ENCODE assay signal across 9 mouse cellular contexts in the genomic region with DNA sequence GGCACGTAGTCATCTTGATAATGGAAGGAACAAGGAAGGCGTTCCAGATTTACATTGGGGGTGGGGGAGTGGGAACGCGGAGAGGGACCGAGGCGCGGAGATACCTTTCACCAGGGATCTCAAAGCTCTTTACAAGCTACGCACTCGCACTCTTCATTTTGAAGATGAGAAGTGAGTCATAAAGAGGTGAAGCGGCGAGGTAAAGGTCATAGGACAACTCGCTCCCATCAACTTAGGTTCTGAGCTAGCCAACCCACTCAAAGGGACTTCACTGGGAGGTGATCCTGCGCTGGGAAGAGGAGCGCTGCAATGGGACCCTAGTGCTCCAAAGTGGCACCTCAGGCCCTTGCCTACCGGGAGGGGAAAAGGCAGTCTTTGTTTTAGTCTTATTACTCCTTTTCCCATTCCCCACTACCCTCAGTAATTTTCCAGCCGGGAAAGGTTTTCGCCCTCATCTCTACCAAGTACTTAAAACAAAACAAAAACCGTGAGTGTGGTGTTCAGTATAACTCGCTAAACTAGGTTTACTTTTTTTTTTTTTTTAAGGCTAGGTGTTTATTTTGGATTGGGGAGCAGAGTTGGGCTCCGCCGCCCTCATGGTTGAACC. TPM values are rescaled to one million over a fixed set of nuclear protein-coding genes. Genes with fewer than 3 reads are reported as not detected.
DNase-seq lines count a peak whose midpoint lies in the region; ATAC-seq and TF ChIP-seq lines count a peak whose summit lies in the region.
"Had no signal": no experiment of that assay in that cellular context is flagged by ENCODE, and none has a peak within 500 bp of the region (broad histone marks: within the 10 kb centered on the region; RNA-seq: fewer than 3 reads in every experiment).

No protein-coding gene starts in this region.

- TF ChIP-seq CTCF in E14TG2a.4 (conservative IDR thresholded peaks at IDR 0.05; ENCODE audit: low read length), result no peak

- peak overlapping the region; percentile 96 for H3K27ac ChIP-seq in heart, embryonic 10.5 days
- H3K27ac ChIP-seq in forebrain, embryonic 14.5 days (ENCODE audit: low read depth, low read length), result peak overlapping the region; percentile 84
- H3K27ac ChIP-seq in limb, embryonic 15.5 days, result peak overlapping the region; percentile 98
- peak overlapping the region; percentile 98 for H3K27ac ChIP-seq in stomach, embryonic 16.5 days (ENCODE audit: low read length)

- H3K27me3 ChIP-seq in heart, embryonic 10.5 days (ENCODE audit: insufficient read depth, poor library complexity, severe bottlenecking), result peaks cover 34% of the 10 kb centered on the region
- 0 out of 2 replicates have a peak, but pooled peaks cover 6% of the 10 kb centered on the region for H3K27me3 ChIP-seq in E14TG2a.4 (ENCODE audit: insufficient read depth, low read length)
- peaks cover 17% of the 10 kb centered on the region for H3K27me3 ChIP-seq in forebrain, embryonic 14.5 days (replicated peaks; ENCODE audit: control insufficient read depth, insufficient read depth, low read length)
- no peaks in the 10 kb centered on the region for H3K27me3 ChIP-seq in limb, embryonic 15.5 days
- no peaks in the 10 kb centered on the region for H3K27me3 ChIP-seq in stomach, embryonic 16.5 days (ENCODE audit: control insufficient read depth, insufficient read depth, low read length)

- peaks cover 27% of the 10 kb centered on the region for H3K4me1 ChIP-seq in heart, embryonic 10.5 days
- H3K4me1 ChIP-seq in E14TG2a.4 (replicated peaks; ENCODE audit: low read depth, low read length), result peaks cover 39% of the 10 kb centered on the region
- H3K4me1 ChIP-seq in forebrain, embryonic 14.5 days (ENCODE audit: control insufficient read depth, insufficient read depth, low read length), result peaks cover 14% of the 10 kb centered on the region
- H3K4me1 ChIP-seq in limb, embryonic 15.5 days, result peaks cover 35% of the 10 kb centered on the region
- peaks cover 12% of the 10 kb centered on the region for H3K4me1 ChIP-seq in stomach, embryonic 16.5 days (ENCODE audit: control insufficient read depth, insufficient read depth, low read length)

- H3K36me3 ChIP-seq in heart, embryonic 10.5 days, result no peaks in the 10 kb centered on the region
- H3K36me3 ChIP-seq in E14TG2a.4 (ENCODE audit: insufficient read depth, low read length), result peaks cover 37% of the 10 kb centered on the region
- H3K36me3 ChIP-seq in forebrain, embryonic 14.5 days (ENCODE audit: control insufficient read depth, insufficient read depth, low read length), result no peaks in the 10 kb centered on the region
- H3K36me3 ChIP-seq in limb, embryonic 15.5 days, result no peaks in the 10 kb centered on the region
- no peaks in the 10 kb centered on the region for H3K36me3 ChIP-seq in stomach, embryonic 16.5 days (ENCODE audit: control insufficient read depth, insufficient read depth, low read length)
- H3K36me3 ChIP-seq: G1E had no signal

- peak overlapping the region; percentile 94 for H3K4me2 ChIP-seq in forebrain, embryonic 14.5 days (ENCODE audit: low read length)
- peak overlapping the region; percentile 72 for H3K4me2 ChIP-seq in limb, embryonic 15.5 days
- peak overlapping the region; percentile 77 for H3K4me2 ChIP-seq in stomach, embryonic 16.5 days (ENCODE audit: low read depth, low read length)

- no peak for DNase-seq in heart, embryonic 10.5 days (ENCODE audit: low spot score)
- no peak for DNase-seq in heart, postnatal 4 days
- no peak for DNase-seq in forebrain, embryonic 14.5 days (ENCODE audit: low spot score)
- DNase-seq in urinary bladder, adult 18-20 months (ENCODE audit: low spot score in 2 of 2), result no peak
- no peak for DNase-seq in cerebellum, adult 11-12 months

- no peaks in the 10 kb centered on the region for H3K9me3 ChIP-seq in heart, embryonic 10.5 days
- no peaks in the 10 kb centered on the region for H3K9me3 ChIP-seq in E14TG2a.4 (ENCODE audit: low read length)
- no peaks in the 10 kb centered on the region for H3K9me3 ChIP-seq in forebrain, embryonic 14.5 days (replicated peaks; ENCODE audit: control insufficient read depth, low read length)
- no peaks in the 10 kb centered on the region for H3K9me3 ChIP-seq in limb, embryonic 15.5 days
- H3K9me3 ChIP-seq in stomach, embryonic 16.5 days (replicated peaks; ENCODE audit: control insufficient read depth, low read length), result no peaks in the 10 kb centered on the region

- WGBS in heart, embryonic 10.5 days, result under 1% methylated on average over 21 of the region's 21 CpGs
- WGBS in forebrain, embryonic 14.5 days, result 1% methylated on average over 21 of the region's 21 CpGs
- under 1% methylated on average over 21 of the region's 21 CpGs for WGBS in limb, embryonic 15.5 days
- WGBS in stomach, embryonic 16.5 days, result under 1% methylated on average over 21 of the region's 21 CpGs

- H3K4me3 ChIP-seq in heart, embryonic 10.5 days, result peak overlapping the region; percentile 77
- peak overlapping the region; percentile 93 for H3K4me3 ChIP-seq in E14TG2a.4 (replicated peaks; ENCODE audit: low read length)
- H3K4me3 ChIP-seq in forebrain, embryonic 14.5 days (ENCODE audit: low read depth, low read length), result peak overlapping the region; percentile 56
- peak overlapping the region; percentile 67 for H3K4me3 ChIP-seq in limb, embryonic 15.5 days
- H3K4me3 ChIP-seq in stomach, embryonic 16.5 days (replicated peaks; ENCODE audit: low read length), result peak overlapping the region; percentile 82

- H3K9ac ChIP-seq in forebrain, embryonic 14.5 days (ENCODE audit: low read length), result peak overlapping the region; percentile 77
- peak overlapping the region; percentile 60 for H3K9ac ChIP-seq in limb, embryonic 15.5 days
- H3K9ac ChIP-seq in stomach, embryonic 16.5 days (ENCODE audit: low read length), result peak overlapping the region; percentile 89

- peak; percentile 0; the same call in 1 of the 2 replicates for ATAC-seq in forebrain, embryonic 14.5 days
- no peak for ATAC-seq in limb, embryonic 15.5 days (ENCODE audit: insufficient number of reproducible peaks, low FRiP score, low TSS enrichment, low read depth)
- ATAC-seq in stomach, embryonic 16.5 days (ENCODE audit: insufficient read depth, low FRiP score), result no peak

RNA-seq across cellular contexts. Expression of gene Klf4, which starts 1.0 kb away (rescaled TPM):
- 2.1 TPM in 2 replicates for polyA plus RNA-seq in heart, embryonic 10.5 days (2016; fragmentation: Nextera tagmentation; extraction: Ambion mirVana)
- 10 to 100 TPM; 44.3 to 44.9 TPM for total RNA-seq in heart, postnatal 4 days (2021)
- 1.3 and 1.9 TPM in 2 replicates for polyA plus RNA-seq in forebrain, embryonic 14.5 days (2014; fragmentation: Nextera tagmentation; extraction: Ambion mirVana)
- polyA plus RNA-seq in limb, embryonic 15.5 days (2015; fragmentation: Nextera tagmentation; extraction: Ambion mirVana), result 46.1 and 46.9 TPM in 2 replicates
- 29.4 and 33.8 TPM in 2 replicates for polyA plus RNA-seq in stomach, embryonic 16.5 days (2015; fragmentation: Nextera tagmentation; extraction: Ambion mirVana)
- total RNA-seq: G1E had no signal
